Mouse (Mus musculus): ENCODE results near the gene Lrig3. TPM values are rescaled to one million over a fixed set of nuclear protein-coding genes. Genes with fewer than 3 reads are reported as not detected.

Lrig3 gene
- polyA plus RNA-seq, 1 experiment from 2014 or later, result 18.1 TPM

- WGBS, result 95% methylated on average over 5 of the region's 5 CpGs
- H3K9ac ChIP-seq (replicated peaks; ENCODE audit: low read length), result no peak overlapping the region
Measured at GRCm38 (mm10) chr10:125981938-125982337, 16.0 kb downstream of the Lrig3 start.

GRCm38 (mm10) chr10:125984473-125985035 lies 18.6 kb downstream of the Lrig3 start:
- WGBS, result 71% methylated on average over 9 of the region's 9 CpGs
- H3K4me3 ChIP-seq (ENCODE audit: low read length), result no peak overlapping the region
- no peak overlapping the region for H3K4me2 ChIP-seq (replicated peaks; ENCODE audit: low read depth, low read length)
- H3K36me3 ChIP-seq (ENCODE audit: insufficient read depth, low read length), result peaks cover 26% of the 10 kb centered on the region
- H3K27me3 ChIP-seq (ENCODE audit: insufficient read depth, low read length), result no peaks in the 10 kb centered on the region
- no peak overlapping the region for H3K9ac ChIP-seq (replicated peaks; ENCODE audit: low read length)
- H3K9me3 ChIP-seq (ENCODE audit: low read length), result no peaks in the 10 kb centered on the region
- H3K27ac ChIP-seq (ENCODE audit: low read length), result no peak overlapping the region
- ATAC-seq (ENCODE audit: low FRiP score, low TSS enrichment), result no peak; the same call in 1 of the 2 replicates
- H3K4me1 ChIP-seq (ENCODE audit: insufficient read depth, low read length), result peaks cover 6% of the 10 kb centered on the region

More at GRCm38 (mm10) chr10:125981938-125982337, 16.0 kb downstream of the Lrig3 start:
- ATAC-seq (ENCODE audit: low FRiP score, low TSS enrichment), result no peak
- H3K4me1 ChIP-seq (ENCODE audit: insufficient read depth, low read length), result peaks cover 13% of the 10 kb centered on the region
- H3K9me3 ChIP-seq (ENCODE audit: low read length), result no peaks in the 10 kb centered on the region
- no peak overlapping the region for H3K27ac ChIP-seq (ENCODE audit: low read length)
- no peak overlapping the region for H3K4me3 ChIP-seq (ENCODE audit: low read length)
- H3K27me3 ChIP-seq (ENCODE audit: insufficient read depth, low read length), result no peaks in the 10 kb centered on the region
- H3K4me2 ChIP-seq (replicated peaks; ENCODE audit: low read depth, low read length), result no peak overlapping the region
- H3K36me3 ChIP-seq (ENCODE audit: insufficient read depth, low read length), result peaks cover 12% of the 10 kb centered on the region; the same call in 1 of the 2 replicates

GRCm38 (mm10) chr10:125985795-125986194 lies 19.8 kb downstream of the Lrig3 start:
- Histone ChIP-seq H3K9me3 (ENCODE audit: low read length) (no peaks in the 10 kb centered on the region), H3K9ac (replicated peaks; ENCODE audit: low read length) (no peak overlapping the region), H3K4me3 (ENCODE audit: low read length) (no peak overlapping the region), H3K4me2 (replicated peaks; ENCODE audit: low read depth, low read length) (no peak overlapping the region), H3K27me3 (ENCODE audit: insufficient read depth, low read length) (no peaks in the 10 kb centered on the region), H3K27ac (ENCODE audit: low read length) (no peak overlapping the region), H3K4me1 (ENCODE audit: insufficient read depth, low read length) (peaks cover 15% of the 10 kb centered on the region), H3K36me3 (ENCODE audit: insufficient read depth, low read length) (peaks cover 30% of the 10 kb centered on the region)
- WGBS, result 96% methylated on average over 1 of the region's 1 CpGs
- no peak for ATAC-seq (ENCODE audit: low FRiP score, low TSS enrichment)

GRCm38 (mm10) chr10:125986443-125986842 lies 20.5 kb downstream of the Lrig3 start:
- no peak overlapping the region for H3K4me2 ChIP-seq (replicated peaks; ENCODE audit: low read depth, low read length)
- no peak overlapping the region for H3K9ac ChIP-seq (replicated peaks; ENCODE audit: low read length)
- H3K36me3 ChIP-seq (ENCODE audit: insufficient read depth, low read length), result peaks cover 30% of the 10 kb centered on the region
- 73% methylated on average over 9 of the region's 9 CpGs for WGBS
- H3K9me3 ChIP-seq (ENCODE audit: low read length), result no peaks in the 10 kb centered on the region
- H3K4me3 ChIP-seq (ENCODE audit: low read length), result no peak overlapping the region
- H3K27me3 ChIP-seq (ENCODE audit: insufficient read depth, low read length), result no peaks in the 10 kb centered on the region
- H3K27ac ChIP-seq (ENCODE audit: low read length), result no peak overlapping the region
- H3K4me1 ChIP-seq (ENCODE audit: insufficient read depth, low read length), result peaks cover 22% of the 10 kb centered on the region
- no peak for ATAC-seq (ENCODE audit: low FRiP score, low TSS enrichment)

- H3K36me3 ChIP-seq (ENCODE audit: insufficient read depth, low read length), result peaks cover 25% of the 10 kb centered on the region
- no peak for ATAC-seq (ENCODE audit: low FRiP score, low TSS enrichment)
- H3K9ac ChIP-seq (replicated peaks; ENCODE audit: low read length), result no peak overlapping the region
- H3K27ac ChIP-seq (ENCODE audit: low read length), result no peak overlapping the region
- WGBS, result 64% methylated on average over 6 of the region's 6 CpGs
- no peak overlapping the region for H3K4me3 ChIP-seq (ENCODE audit: low read length)
- H3K4me1 ChIP-seq (ENCODE audit: insufficient read depth, low read length), result peaks cover 23% of the 10 kb centered on the region
- H3K4me2 ChIP-seq (replicated peaks; ENCODE audit: low read depth, low read length), result no peak overlapping the region
- H3K27me3 ChIP-seq (ENCODE audit: insufficient read depth, low read length), result no peaks in the 10 kb centered on the region
- no peaks in the 10 kb centered on the region for H3K9me3 ChIP-seq (ENCODE audit: low read length)
Measured at GRCm38 (mm10) chr10:125987307-125987706, 21.3 kb downstream of the Lrig3 start.

- Histone ChIP-seq H3K4me3 (ENCODE audit: low read length) (no peak overlapping the region), H3K4me1 (ENCODE audit: insufficient read depth, low read length) (peaks cover 23% of the 10 kb centered on the region), H3K27ac (ENCODE audit: low read length) (no peak overlapping the region), H3K27me3 (ENCODE audit: insufficient read depth, low read length) (no peaks in the 10 kb centered on the region), H3K36me3 (ENCODE audit: insufficient read depth, low read length) (peaks cover 24% of the 10 kb centered on the region), H3K9ac (replicated peaks; ENCODE audit: low read length) (no peak overlapping the region), H3K9me3 (ENCODE audit: low read length) (no peaks in the 10 kb centered on the region), H3K4me2 (replicated peaks; ENCODE audit: low read depth, low read length) (no peak overlapping the region)
- 89% methylated on average over 11 of the region's 11 CpGs for WGBS
- no peak for ATAC-seq (ENCODE audit: low FRiP score, low TSS enrichment)
Measured at GRCm38 (mm10) chr10:125988037-125988436, 22.1 kb downstream of the Lrig3 start.

- no peak overlapping the region for H3K4me2 ChIP-seq (replicated peaks; ENCODE audit: low read depth, low read length)
- peaks cover 27% of the 10 kb centered on the region for H3K36me3 ChIP-seq (ENCODE audit: insufficient read depth, low read length)
- no peak overlapping the region for H3K9ac ChIP-seq (replicated peaks; ENCODE audit: low read length)
- H3K27me3 ChIP-seq (ENCODE audit: insufficient read depth, low read length), result no peaks in the 10 kb centered on the region
- peaks cover 16% of the 10 kb centered on the region for H3K4me1 ChIP-seq (ENCODE audit: insufficient read depth, low read length)
- H3K27ac ChIP-seq (ENCODE audit: low read length), result no peak overlapping the region
- H3K9me3 ChIP-seq (ENCODE audit: low read length), result no peaks in the 10 kb centered on the region
- WGBS, result 75% methylated on average over 7 of the region's 7 CpGs
- ATAC-seq (ENCODE audit: low FRiP score, low TSS enrichment), result no peak
- H3K4me3 ChIP-seq (ENCODE audit: low read length), result no peak overlapping the region
Measured at GRCm38 (mm10) chr10:125989890-125990289, 23.9 kb downstream of the Lrig3 start.

GRCm38 (mm10) chr10:125990394-125990793 lies 24.4 kb downstream of the Lrig3 start:
- peaks cover 32% of the 10 kb centered on the region for H3K36me3 ChIP-seq (ENCODE audit: insufficient read depth, low read length)
- H3K27ac ChIP-seq (ENCODE audit: low read length), result no peak overlapping the region
- H3K9me3 ChIP-seq (ENCODE audit: low read length), result no peaks in the 10 kb centered on the region
- ATAC-seq (ENCODE audit: low FRiP score, low TSS enrichment), result no peak
- no peaks in the 10 kb centered on the region for H3K27me3 ChIP-seq (ENCODE audit: insufficient read depth, low read length)
- 56% methylated on average over 5 of the region's 5 CpGs for WGBS
- no peak overlapping the region for H3K9ac ChIP-seq (replicated peaks; ENCODE audit: low read length)
- H3K4me2 ChIP-seq (replicated peaks; ENCODE audit: low read depth, low read length), result no peak overlapping the region
- H3K4me1 ChIP-seq (ENCODE audit: insufficient read depth, low read length), result peaks cover 16% of the 10 kb centered on the region
- H3K4me3 ChIP-seq (ENCODE audit: low read length), result no peak overlapping the region

- Histone ChIP-seq H3K4me1 (ENCODE audit: insufficient read depth, low read length) (peaks cover 16% of the 10 kb centered on the region), H3K9me3 (ENCODE audit: low read length) (no peaks in the 10 kb centered on the region), H3K4me3 (ENCODE audit: low read length) (no peak overlapping the region), H3K27ac (ENCODE audit: low read length) (no peak overlapping the region), H3K36me3 (ENCODE audit: insufficient read depth, low read length) (peaks cover 40% of the 10 kb centered on the region), H3K4me2 (replicated peaks; ENCODE audit: low read depth, low read length) (no peak overlapping the region), H3K9ac (replicated peaks; ENCODE audit: low read length) (no peak overlapping the region), H3K27me3 (ENCODE audit: insufficient read depth, low read length) (no peaks in the 10 kb centered on the region)
- ATAC-seq (ENCODE audit: low FRiP score, low TSS enrichment), result no peak
- WGBS, result 85% methylated on average over 7 of the region's 7 CpGs
Measured at GRCm38 (mm10) chr10:125991819-125992218, 25.9 kb downstream of the Lrig3 start.

GRCm38 (mm10) chr10:125994855-125995254 lies 28.9 kb downstream of the Lrig3 start:
- Histone ChIP-seq H3K4me2 (replicated peaks; ENCODE audit: low read depth, low read length) (no peak overlapping the region), H3K36me3 (ENCODE audit: insufficient read depth, low read length) (peaks cover 42% of the 10 kb centered on the region), H3K4me3 (ENCODE audit: low read length) (no peak overlapping the region), H3K27ac (ENCODE audit: low read length) (no peak overlapping the region), H3K4me1 (ENCODE audit: insufficient read depth, low read length) (peaks cover 13% of the 10 kb centered on the region), H3K9ac (replicated peaks; ENCODE audit: low read length) (no peak overlapping the region), H3K9me3 (ENCODE audit: low read length) (no peaks in the 10 kb centered on the region), H3K27me3 (ENCODE audit: insufficient read depth, low read length) (no peaks in the 10 kb centered on the region)
- peak; percentile 79 for ATAC-seq (ENCODE audit: low FRiP score, low TSS enrichment)
- 88% methylated on average over 1 of the region's 1 CpGs for WGBS
